Mouse (Mus musculus) neural tube, embryonic 13.5 days (tissue): ENCODE data around the gene Syce3. TPM values are rescaled to one million over a fixed set of nuclear protein-coding genes. Genes with fewer than 3 reads are reported as not detected.
A peak's percentile ranks its signal among the peaks of the same experiment; 100 is the strongest.
"Not testable (repeated sequence)": the region's sequence is repeated elsewhere in the genome, so short reads cannot be mapped to it uniquely, and the experiment has no call there.

Source experiments
- ATAC-seq: fragments of 200-750 bp; cut with Nextera tagmentation; 2 replicates; pipeline ENCODE4 v1.8.0; 2017; ENCODE audit warnings: low read depth, mild to moderate bottlenecking, moderate TSS enrichment, moderate library complexity
- H3K27ac ChIP-seq: fragments of 300-500 bp; sonication (generic); replicated peaks from 2 replicates; pipeline ENCODE4 v1.5.1; 2015; ENCODE audit warnings: moderate library complexity, mild to moderate bottlenecking, inconsistent platforms
- H3K27me3 ChIP-seq: fragments of 300-500 bp; sonication (generic); 2 replicates; pipeline ENCODE4 v1.6.1; 2015; ENCODE audit warnings: mild to moderate bottlenecking, inconsistent platforms
- H3K36me3 ChIP-seq: fragments of 300-500 bp; sonication (generic); 2 replicates; pipeline ENCODE4 v1.6.1; 2015; ENCODE audit warnings: mild to moderate bottlenecking, inconsistent platforms
- H3K4me1 ChIP-seq: fragments of 300-500 bp; sonication (generic); replicated peaks from 2 replicates; pipeline ENCODE4 v1.6.1; 2015; ENCODE audit warnings: inconsistent platforms
- H3K4me2 ChIP-seq: fragments of 300-500 bp; sonication (generic); 2 replicates; pipeline ENCODE4 v1.6.1; 2015; ENCODE audit warnings: inconsistent platforms, mild to moderate bottlenecking, moderate library complexity
- H3K4me3 ChIP-seq: fragments of 300-500 bp; sonication (generic); 2 replicates; pipeline ENCODE4 v1.5.1; 2015; ENCODE audit warnings: mild to moderate bottlenecking, inconsistent platforms
- H3K9ac ChIP-seq: fragments of 300-500 bp; sonication (generic); 2 replicates; pipeline ENCODE4 v1.6.1; 2015; ENCODE audit warnings: moderate library complexity, mild to moderate bottlenecking, inconsistent platforms
- H3K9me3 ChIP-seq: fragments of 300-500 bp; sonication (generic); 2 replicates; pipeline ENCODE4 v1.6.1; 2016; ENCODE audit warnings: inconsistent platforms
- WGBS: fragments of 180-500 bp; shearing (Covaris S2); methylation state at CpG from one replicate; pipeline ENCODE4 v1.1.7; 2015; 5-methylcytosine and 5-hydroxymethylcytosine counted together
- polyA plus RNA-seq: library from polyadenylated mRNA; unstranded; fragments of >200 nt; fragmentation: Nextera tagmentation; extraction: Ambion mirVana; gene quantifications from 2 replicates; pipeline ENCODE4 v1.2.1, GENCODE M21; 2015

The Syce3 gene
- polyA plus RNA-seq, 1 experiment from 2014 or later: not detected

GRCm38 (mm10) chr15:89431271-89431670, 21.0 kb upstream of the Syce3 start:
- Histone ChIP-seq H3K4me2 (no peak overlapping the region), H3K4me3 (no peak overlapping the region), H3K36me3 (peaks cover 16% of the 10 kb centered on the region), H3K27me3 (no peaks in the 10 kb centered on the region), H3K4me1 (peaks cover 30% of the 10 kb centered on the region), H3K9ac (no peak overlapping the region), H3K9me3 (no peaks in the 10 kb centered on the region), H3K27ac (no peak overlapping the region)
- ATAC-seq: no peak
- WGBS: 88% methylated on average over 3 of the region's 3 CpGs

- not testable (repeated sequence) for H3K9ac ChIP-seq, ATAC-seq, H3K9me3 ChIP-seq, H3K27ac ChIP-seq, H3K4me3 ChIP-seq, H3K27me3 ChIP-seq
- H3K36me3 ChIP-seq: peaks cover 21% of the 10 kb centered on the region
- peak overlapping the region; percentile 95 for H3K4me2 ChIP-seq
- WGBS: 84% methylated on average over 8 of the region's 9 CpGs
- H3K4me1 ChIP-seq: peaks cover 30% of the 10 kb centered on the region
These were observed 20.5 kb upstream of the Syce3 start for GRCm38 (mm10) chr15:89430771-89431170.

GRCm38 (mm10) chr15:89430341-89430740, 20.0 kb upstream of the Syce3 start:
- H3K27ac ChIP-seq: peak overlapping the region; percentile 96
- peak overlapping the region; percentile 87 for H3K9ac ChIP-seq
- ATAC-seq: no peak
- H3K4me3 ChIP-seq: peak overlapping the region; percentile 77
- H3K9me3 ChIP-seq: no peaks in the 10 kb centered on the region
- peaks cover 25% of the 10 kb centered on the region for H3K36me3 ChIP-seq
- 46% methylated on average over 6 of the region's 6 CpGs for WGBS
- no peaks in the 10 kb centered on the region for H3K27me3 ChIP-seq
- peaks cover 33% of the 10 kb centered on the region for H3K4me1 ChIP-seq
- H3K4me2 ChIP-seq: peak overlapping the region; percentile 95

GRCm38 (mm10) chr15:89429352-89430221, 19.3 kb upstream of the Syce3 start, which contains the start of the genes C730034F03Rik, Gm44502 and Chkb:
TSS of gene C730034F03Rik (plus strand) at chr15:89429589.
TSS of gene Gm44502 (minus strand) at chr15:89429696.
TSS of gene Chkb (minus strand) at chr15:89429908.
- Histone ChIP-seq H3K4me1 (peaks cover 33% of the 10 kb centered on the region), H3K4me3 (peak within 1 kb of the TSS; percentile 77), H3K27me3 (no peaks in the 10 kb centered on the region), H3K4me2 (peak within 1 kb of the TSS; percentile 95), H3K9ac (peak within 1 kb of the TSS; percentile 87), H3K36me3 (peaks cover 25% of the 10 kb centered on the region), H3K27ac (peak within 1 kb of the TSS; percentile 96), H3K9me3 (no peaks in the 10 kb centered on the region)
- under 1% methylated on average over 70 of the region's 70 CpGs for WGBS
- peak; percentile 95 for ATAC-seq

- Histone ChIP-seq H3K4me2 (peak overlapping the region; percentile 95), H3K36me3 (peaks cover 31% of the 10 kb centered on the region), H3K27me3 (no peaks in the 10 kb centered on the region), H3K4me1 (peaks cover 33% of the 10 kb centered on the region), H3K4me3 (peak overlapping the region; percentile 77), H3K9ac (peak overlapping the region; percentile 87), H3K9me3 (no peaks in the 10 kb centered on the region), H3K27ac (peak overlapping the region; percentile 96)
- peak; percentile 58 for ATAC-seq
- WGBS: 3% methylated on average over 22 of the region's 22 CpGs
These were observed 18.6 kb upstream of the Syce3 start for GRCm38 (mm10) chr15:89428821-89429351.

GRCm38 (mm10) chr15:89428136-89428790, 18.0 kb upstream of the Syce3 start:
- no peak for ATAC-seq
- no peak overlapping the region for H3K27ac ChIP-seq
- H3K9me3 ChIP-seq: no peaks in the 10 kb centered on the region
- peak overlapping the region; percentile 95 for H3K4me2 ChIP-seq
- H3K9ac ChIP-seq: peak overlapping the region; percentile 87
- WGBS: 82% methylated on average over 19 of the region's 19 CpGs
- peaks cover 33% of the 10 kb centered on the region for H3K4me1 ChIP-seq
- no peaks in the 10 kb centered on the region for H3K27me3 ChIP-seq
- peak overlapping the region; percentile 77 for H3K4me3 ChIP-seq
- H3K36me3 ChIP-seq: peaks cover 37% of the 10 kb centered on the region

- WGBS: 92% methylated on average over 10 of the region's 10 CpGs
- no peak overlapping the region for H3K4me2 ChIP-seq
These were observed 16.4 kb upstream of the Syce3 start for GRCm38 (mm10) chr15:89426716-89427115.

GRCm38 (mm10) chr15:89425711-89426121, 15.4 kb upstream of the Syce3 start, which contains the start of gene Cpt1b:
TSS of gene Cpt1b (minus strand) at chr15:89425863.
- H3K36me3 ChIP-seq: peaks cover 56% of the 10 kb centered on the region
- H3K4me2 ChIP-seq: no peak within 1 kb of the TSS
- no peak within 1 kb of the TSS for H3K4me3 ChIP-seq
- H3K27me3 ChIP-seq: no peaks in the 10 kb centered on the region
- no peak within 1 kb of the TSS for H3K9ac ChIP-seq
- ATAC-seq: no peak
- 31% methylated on average over 6 of the region's 6 CpGs for WGBS
- peaks cover 20% of the 10 kb centered on the region for H3K4me1 ChIP-seq
- no peaks in the 10 kb centered on the region for H3K9me3 ChIP-seq
- no peak within 1 kb of the TSS for H3K27ac ChIP-seq

More at GRCm38 (mm10) chr15:89426716-89427115, 16.4 kb upstream of the Syce3 start:
- H3K9me3 ChIP-seq: no peaks in the 10 kb centered on the region
- H3K4me1 ChIP-seq: peaks cover 30% of the 10 kb centered on the region
- no peak overlapping the region for H3K4me3 ChIP-seq
- H3K36me3 ChIP-seq: peaks cover 49% of the 10 kb centered on the region
- ATAC-seq: no peak
- H3K9ac ChIP-seq: no peak overlapping the region
- H3K27me3 ChIP-seq: no peaks in the 10 kb centered on the region
- no peak overlapping the region for H3K27ac ChIP-seq

- peaks cover 13% of the 10 kb centered on the region for H3K4me1 ChIP-seq
- 83% methylated on average over 8 of the region's 8 CpGs for WGBS
- H3K9me3 ChIP-seq: no peaks in the 10 kb centered on the region
- H3K36me3 ChIP-seq: peaks cover 67% of the 10 kb centered on the region
- no peak overlapping the region for H3K9ac ChIP-seq
- H3K27ac ChIP-seq: no peak overlapping the region
- H3K4me3 ChIP-seq: no peak overlapping the region
- no peak overlapping the region for H3K4me2 ChIP-seq
- no peak for ATAC-seq
- no peaks in the 10 kb centered on the region for H3K27me3 ChIP-seq
These were observed 14.3 kb upstream of the Syce3 start for GRCm38 (mm10) chr15:89424621-89425020.

- Histone ChIP-seq H3K27ac (no peak overlapping the region), H3K27me3 (no peaks in the 10 kb centered on the region), H3K4me1 (0 out of 2 replicates have a peak, but pooled peaks cover 2% of the 10 kb centered on the region), H3K4me2 (no peak overlapping the region), H3K36me3 (peaks cover 84% of the 10 kb centered on the region), H3K9ac (no peak overlapping the region), H3K9me3 (no peaks in the 10 kb centered on the region), H3K4me3 (no peak overlapping the region)
- no peak for ATAC-seq
- 93% methylated on average over 9 of the region's 9 CpGs for WGBS
These were observed 11.6 kb upstream of the Syce3 start for GRCm38 (mm10) chr15:89421938-89422337.

- WGBS: 93% methylated on average over 8 of the region's 8 CpGs
- no peaks in the 10 kb centered on the region for H3K27me3 ChIP-seq
- H3K27ac ChIP-seq: no peak overlapping the region
- no peak overlapping the region for H3K9ac ChIP-seq
- H3K4me1 ChIP-seq: no peaks in the 10 kb centered on the region
- ATAC-seq: no peak
- no peaks in the 10 kb centered on the region for H3K9me3 ChIP-seq
- no peak overlapping the region for H3K4me2 ChIP-seq
- no peak overlapping the region for H3K4me3 ChIP-seq
- peaks cover 42% of the 10 kb centered on the region for H3K36me3 ChIP-seq
These were observed 5.0 kb upstream of the Syce3 start for GRCm38 (mm10) chr15:89415282-89415681.

- Histone ChIP-seq H3K27me3 (no peaks in the 10 kb centered on the region), H3K4me1 (no peaks in the 10 kb centered on the region), H3K9ac (no peak overlapping the region), H3K4me2 (no peak overlapping the region), H3K4me3 (no peak overlapping the region), H3K9me3 (peaks cover 16% of the 10 kb centered on the region; the same call in 1 of the 2 replicates), H3K27ac (no peak overlapping the region), H3K36me3 (no peaks in the 10 kb centered on the region)
- ATAC-seq: no peak
These were observed 3.6 kb downstream of the Syce3 start for GRCm38 (mm10) chr15:89406691-89407090.
